Mouse (Mus musculus) testis, postnatal 10 days (tissue): ENCODE data around the gene Inafm2.
A peak's percentile ranks its signal among the peaks of the same experiment; 100 is the strongest.

Experiments used
- DNase-seq: peaks from one replicate; pipeline ENCODE4 v3.0.0; 2021; ENCODE audit warnings: low spot score

The Inafm2 gene

DNA sequence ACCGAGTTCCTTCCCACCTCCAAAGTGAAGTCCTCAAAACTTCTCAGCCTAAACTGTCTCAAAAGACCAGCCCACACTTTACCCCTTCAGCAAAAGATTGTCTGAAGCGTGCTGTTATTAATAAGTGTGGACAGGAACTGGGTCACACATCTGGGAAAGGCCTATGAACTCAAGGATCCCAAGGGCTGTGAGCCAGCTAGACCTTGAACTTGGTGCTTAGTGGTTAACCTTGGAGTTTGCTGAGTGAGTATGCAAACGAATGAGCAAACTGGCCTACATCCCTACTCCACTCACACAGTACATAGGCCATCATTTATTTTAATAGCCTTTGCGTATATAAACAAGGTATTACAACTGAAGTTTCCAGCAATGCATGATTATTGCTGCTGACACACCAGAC is 20.0 kb upstream of the Inafm2 start:
- DNase-seq, result no peak

DNA sequence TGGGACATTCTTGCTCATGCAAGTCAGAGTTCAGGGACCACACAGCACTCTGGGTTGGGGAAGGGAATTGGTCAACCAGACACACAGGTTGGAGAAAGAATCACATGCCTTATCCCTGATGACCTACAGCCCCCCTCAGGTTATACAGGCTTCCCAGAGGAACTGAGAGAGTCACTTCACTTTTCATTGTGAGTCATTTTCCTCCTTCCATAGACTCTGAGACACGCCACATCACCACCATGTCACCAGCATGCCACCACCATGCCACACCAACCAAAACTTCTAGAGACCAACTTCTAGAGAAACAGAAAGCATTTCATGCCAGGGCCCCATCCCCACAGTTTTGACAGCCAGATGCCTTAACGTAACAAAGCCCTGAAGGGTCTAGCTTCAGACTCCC is 18.7 kb upstream of the Inafm2 start:
- DNase-seq, result no peak

GRCm38 (mm10) chr2:118727911-118728310 is 17.6 kb upstream of the Inafm2 start:
- no peak for DNase-seq

GRCm38 (mm10) chr2:118728337-118728736 is 17.2 kb upstream of the Inafm2 start, which contains the start of gene Plcb2:
TSS of gene Plcb2 (minus strand) at chr2:118728438.
- DNase-seq, result no peak

DNA sequence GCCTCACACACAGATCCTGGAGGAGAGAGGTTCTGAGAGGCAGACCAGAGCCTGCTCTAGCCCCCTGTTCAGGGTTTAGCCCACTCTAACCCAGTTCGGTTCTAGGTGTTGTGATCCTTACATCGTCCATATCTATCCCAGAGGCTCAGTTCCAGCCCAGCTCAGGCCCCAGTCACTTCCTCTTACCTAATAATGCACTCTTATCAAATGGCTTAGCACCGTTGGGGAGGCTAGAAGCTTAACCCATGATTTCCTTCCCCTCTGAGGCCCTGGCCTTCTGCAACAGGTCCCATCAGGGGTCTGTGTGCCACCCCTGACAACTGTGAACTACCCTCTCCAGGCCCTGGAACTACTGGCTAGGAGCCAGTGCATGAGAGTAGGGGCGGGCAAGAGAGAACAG is 16.4 kb upstream of the Inafm2 start:
- DNase-seq, result no peak

DNA sequence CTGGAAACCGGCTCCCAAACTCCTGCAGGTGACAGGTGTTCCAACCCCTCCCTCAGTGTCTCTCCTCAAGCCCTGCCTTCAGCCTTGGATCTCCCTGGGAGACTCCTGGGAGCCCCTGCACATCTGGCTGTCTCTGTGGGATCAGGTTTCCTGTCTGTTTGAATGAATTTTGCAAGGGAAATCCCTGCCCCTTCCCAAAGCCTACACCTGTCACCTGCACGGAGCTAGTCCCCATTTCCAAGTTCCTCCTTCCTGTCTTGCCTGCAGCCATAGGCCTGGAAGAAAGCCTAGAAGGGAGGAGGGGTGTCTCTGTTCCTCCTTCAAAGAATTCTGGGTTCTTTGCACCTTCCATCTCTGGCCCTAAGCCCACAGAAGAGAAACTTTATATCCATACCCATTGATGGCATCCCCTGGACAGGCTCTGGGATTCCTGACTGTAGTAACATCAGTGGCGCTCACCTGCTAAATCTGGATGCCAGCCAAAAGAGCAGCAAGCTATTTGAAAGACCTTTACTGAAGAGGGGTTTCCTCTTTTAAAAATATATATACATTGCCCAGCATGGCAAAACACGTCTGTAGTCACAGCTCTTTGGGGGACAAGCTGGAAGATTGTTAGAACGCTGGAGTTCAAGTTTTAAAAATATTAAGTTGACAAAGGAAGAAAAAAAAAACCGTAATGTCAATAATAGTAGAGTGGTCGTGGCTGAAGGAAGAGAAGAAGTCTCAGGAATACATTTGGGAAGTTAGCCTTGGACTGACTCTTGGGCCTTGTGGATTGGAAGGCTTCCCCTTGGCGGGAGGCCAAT is 15.5 kb upstream of the Inafm2 start:
- no peak for DNase-seq

DNA sequence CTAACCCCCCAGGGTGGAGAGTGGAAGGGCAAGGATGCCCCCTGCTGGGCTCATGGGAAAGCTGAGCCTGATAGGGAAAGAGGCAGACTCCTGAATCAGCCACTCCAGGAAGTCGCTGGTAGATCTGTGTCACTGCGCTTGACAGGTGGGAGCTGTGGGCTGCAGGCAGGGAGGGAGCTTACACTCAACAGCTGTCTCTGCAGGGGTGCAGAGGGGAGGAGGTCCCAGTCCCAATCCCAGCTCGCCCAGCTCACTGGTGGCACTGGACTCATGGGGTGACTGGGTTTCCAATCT is 15.0 kb upstream of the Inafm2 start:
- DNase-seq, result peak; percentile 90

DNA sequence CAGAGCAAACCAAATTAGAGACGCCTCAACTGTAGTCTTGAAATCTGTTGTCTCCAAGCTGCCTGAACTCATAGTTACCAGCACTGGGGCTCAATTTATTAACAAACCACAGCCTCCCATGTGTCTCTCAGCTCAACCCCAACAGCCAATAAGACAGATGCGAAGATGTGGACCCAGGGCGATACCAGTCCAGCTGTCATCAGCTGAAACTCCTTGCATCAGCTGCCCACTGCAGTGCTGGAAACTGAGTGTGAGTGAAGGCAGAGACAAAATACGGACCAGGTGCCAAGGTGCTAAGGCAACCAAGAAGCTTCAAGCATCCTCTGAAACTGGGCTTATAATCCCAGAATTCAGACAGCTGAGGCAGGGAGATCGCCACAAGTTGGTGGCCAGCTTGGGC is 13.6 kb upstream of the Inafm2 start:
- DNase-seq, result no peak

DNA sequence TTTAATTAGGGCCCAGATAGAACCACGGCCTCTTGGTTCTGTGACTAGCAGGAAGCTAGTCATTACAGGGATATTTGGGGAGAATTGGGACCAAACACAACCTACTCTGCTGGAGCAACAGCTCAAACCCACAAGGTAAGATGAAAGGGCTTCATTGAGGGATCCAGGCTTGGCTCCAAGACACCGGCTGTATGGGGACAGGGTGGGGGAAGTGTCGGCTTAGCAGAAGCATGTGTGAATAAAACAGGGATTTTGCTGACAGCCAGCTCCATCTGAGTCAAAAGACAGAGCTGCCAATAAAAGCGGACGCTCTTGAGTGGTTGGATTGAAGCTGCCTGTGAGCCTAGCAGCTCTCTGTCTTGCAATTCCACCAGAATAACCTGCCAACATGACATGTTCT is 12.2 kb upstream of the Inafm2 start:
- DNase-seq, result no peak

- no peak for DNase-seq
These were observed 5.2 kb upstream of the Inafm2 start for GRCm38 (mm10) chr2:118740341-118740740.

DNA sequence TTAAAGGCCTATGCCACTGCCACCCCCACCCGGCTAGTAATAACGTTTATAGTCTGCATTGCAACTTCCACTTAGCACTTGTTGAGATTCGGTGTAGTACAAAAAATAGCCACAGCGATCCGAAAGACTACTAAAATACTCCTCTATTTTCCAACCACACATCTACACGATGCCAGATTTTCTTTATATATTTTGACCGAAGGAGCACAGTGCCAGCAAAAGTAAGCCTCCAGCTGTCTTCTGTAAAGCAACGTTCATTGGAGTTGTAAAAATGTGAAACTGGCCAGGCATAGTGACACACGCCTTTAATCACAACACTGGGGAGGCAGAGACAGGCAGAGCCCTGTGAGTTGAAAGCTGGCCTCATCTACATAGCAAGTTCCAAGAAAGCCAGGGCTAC is 4.4 kb upstream of the Inafm2 start:
- no peak for DNase-seq

GRCm38 (mm10) chr2:118743261-118743943 is 2.2 kb upstream of the Inafm2 start:
- DNase-seq, result no peak

DNA sequence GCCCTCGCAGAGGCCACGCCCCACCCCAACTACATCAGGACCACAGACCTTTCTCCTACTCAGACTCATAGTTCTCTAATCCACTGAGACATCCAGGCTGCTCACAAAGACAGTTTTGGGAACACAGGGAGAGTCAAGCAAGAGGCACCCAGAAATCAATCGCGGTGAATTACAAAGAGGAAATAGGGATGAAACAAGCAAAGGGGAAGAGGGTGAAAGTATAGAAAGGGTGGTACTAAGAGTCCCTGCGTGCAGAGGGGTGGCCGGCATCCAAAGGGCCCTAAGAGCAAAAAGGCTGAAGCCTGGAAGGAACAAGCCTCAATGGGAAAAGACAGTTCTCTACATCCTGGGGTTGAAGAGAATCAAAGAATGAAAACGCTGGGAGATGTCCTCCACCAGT is 937 bp upstream of the Inafm2 start:
- no peak for DNase-seq

DNA sequence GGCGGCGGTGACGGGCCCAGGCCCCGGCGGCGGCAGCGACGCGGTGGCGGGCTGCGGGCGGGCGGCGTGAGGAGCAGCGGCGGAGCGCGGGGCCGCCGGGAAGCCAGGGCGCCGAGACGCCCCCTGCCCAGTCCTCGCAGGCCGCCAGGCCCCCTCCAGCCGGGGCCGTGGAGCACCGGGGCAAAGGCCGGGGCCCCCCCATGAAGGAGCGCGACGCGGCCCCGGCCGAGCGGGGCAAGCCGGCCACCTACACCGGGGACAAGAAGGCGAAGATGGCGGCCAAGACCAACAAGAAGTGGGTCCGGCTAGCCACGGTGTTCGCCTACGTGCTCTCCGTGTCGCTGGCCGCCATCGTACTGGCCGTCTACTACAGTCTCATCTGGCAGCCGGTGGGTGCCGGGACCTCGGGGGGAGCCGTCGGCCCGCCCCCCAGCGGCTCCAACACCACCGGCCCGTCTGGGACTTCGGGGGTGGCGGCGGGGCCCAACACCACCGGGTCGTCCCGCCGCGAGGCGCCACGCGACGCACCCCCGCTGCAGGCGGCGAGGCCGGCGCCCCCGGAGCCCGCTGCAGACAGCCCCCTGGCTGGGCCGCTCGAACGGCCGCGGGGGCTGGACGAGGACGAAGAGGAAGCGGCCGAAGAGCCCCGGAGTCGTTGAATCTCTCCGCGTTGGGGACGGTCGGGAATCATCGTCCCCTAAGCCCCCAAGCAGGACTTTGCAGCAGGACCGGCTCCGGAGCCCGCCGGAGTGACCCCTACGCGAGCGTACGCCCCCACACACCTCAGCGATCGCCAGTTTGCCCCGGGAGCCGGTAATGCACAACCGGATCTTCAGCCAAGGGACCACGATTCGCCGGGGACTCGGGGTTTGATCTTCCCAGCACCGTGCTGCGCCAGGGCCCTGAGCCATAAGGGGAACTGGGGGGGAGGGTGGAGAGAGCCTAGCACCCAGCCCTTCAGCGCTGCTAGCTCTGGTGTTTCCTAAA is 650 bp downstream of the Inafm2 start:
- peak; percentile 61 for DNase-seq

DNA sequence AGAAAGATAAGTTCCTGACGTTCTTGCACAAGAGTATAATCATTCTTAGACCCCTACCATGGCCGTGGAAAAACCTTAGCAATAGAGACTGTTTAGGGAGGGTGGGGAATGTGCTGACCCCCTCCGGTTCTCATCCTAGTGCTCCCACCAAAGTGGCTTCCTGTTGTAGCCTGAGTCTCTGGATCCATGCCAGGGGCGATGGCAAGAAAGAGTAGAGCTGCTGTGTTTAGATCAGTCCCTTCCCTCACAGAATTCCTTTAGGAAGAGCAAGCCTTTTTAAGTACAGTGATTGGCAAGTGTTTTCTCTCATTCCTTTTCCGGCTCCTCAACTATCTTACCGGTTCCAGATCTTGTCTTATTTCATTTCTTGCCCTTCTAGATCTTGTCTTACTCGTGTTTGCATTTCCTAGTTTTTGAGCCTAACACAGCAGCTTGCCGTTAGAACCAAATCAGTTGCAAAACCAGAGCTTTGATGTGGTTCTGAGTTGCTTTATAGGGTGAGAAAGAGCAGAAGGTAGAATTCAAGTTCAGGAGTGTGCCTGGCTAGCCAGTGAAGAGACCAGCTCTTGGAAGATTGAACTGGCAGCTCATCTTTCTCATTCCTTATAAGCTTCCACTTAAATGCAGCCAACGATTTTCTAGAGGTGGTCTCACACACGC is 1.9 kb downstream of the Inafm2 start:
- DNase-seq, result peak; percentile 58

GRCm38 (mm10) chr2:118749341-118749884 is 3.9 kb downstream of the Inafm2 start:
- DNase-seq, result no peak

GRCm38 (mm10) chr2:118750476-118750875 is 4.9 kb downstream of the Inafm2 start:
- no peak for DNase-seq

DNA sequence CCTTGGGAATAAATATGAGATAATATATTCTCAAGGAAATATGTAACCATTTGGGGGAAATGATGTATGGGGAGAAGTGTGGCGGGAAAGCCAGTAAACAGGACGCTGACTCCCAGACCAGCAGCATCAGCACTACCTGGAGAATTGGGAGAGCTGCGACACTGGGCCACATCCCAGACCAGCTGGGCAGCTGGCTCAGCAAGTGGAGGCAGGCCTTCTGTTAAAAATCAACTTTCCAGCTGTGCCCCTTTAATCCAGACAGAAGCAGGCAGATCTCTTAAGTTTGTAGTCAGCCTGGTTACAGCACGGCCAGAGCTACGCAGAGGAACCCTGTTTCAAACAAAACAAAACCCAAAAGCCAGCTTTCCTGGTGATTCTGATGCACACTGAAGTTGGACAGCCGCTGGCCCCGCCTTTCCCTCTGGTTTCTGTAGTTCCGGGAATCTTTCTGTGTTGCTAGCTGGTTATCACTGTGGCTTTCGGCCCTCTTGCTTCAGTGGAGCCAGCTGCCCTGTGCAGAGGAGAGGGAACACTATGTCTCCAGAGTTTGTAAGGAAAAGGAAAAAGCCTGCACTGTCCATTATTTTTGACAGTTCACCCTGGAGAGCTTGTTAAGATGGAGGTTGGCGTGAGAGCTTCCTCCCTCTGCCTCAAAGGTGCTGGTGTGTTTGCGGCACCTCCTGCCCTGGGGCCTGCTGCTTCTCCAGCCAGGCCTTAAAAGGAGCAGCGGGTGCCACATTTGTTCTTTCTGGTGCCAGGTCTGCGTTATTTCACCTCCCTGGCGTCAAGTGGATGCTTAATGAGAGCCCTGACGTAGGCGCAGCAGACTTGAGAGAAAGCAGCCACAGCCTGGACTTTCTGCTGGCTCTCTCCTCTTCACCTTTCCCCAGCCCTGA is 6.6 kb downstream of the Inafm2 start:
- DNase-seq, result peak; percentile 57

DNA sequence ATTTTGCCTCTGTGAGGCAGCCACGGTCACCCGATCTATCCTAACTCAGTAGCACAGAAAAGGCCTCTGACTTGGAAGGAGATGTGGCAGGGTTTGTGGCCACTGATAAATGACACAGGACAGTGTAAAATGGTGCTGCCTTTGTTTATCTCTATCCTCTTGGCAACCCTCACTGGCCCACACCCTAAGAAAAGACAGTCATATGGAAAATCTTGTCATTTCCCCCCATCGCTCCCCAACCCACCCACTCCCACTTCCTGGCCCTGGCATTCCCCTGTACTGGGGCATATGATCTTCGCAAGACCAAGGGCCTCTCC is 7.2 kb downstream of the Inafm2 start:
- no peak for DNase-seq

- DNase-seq, result no peak
These were observed 8.6 kb downstream of the Inafm2 start for GRCm38 (mm10) chr2:118754143-118754542.

GRCm38 (mm10) chr2:118755407-118755806 is 9.8 kb downstream of the Inafm2 start:
- DNase-seq, result no peak
